Mouse (Mus musculus) right cerebral cortex, postnatal 14 days (tissue): ENCODE measurements around the gene Slc5a8.

Source experiments
- DNase-seq: peaks from one replicate; pipeline ENCODE4 v3.0.0; 2022

Gene Slc5a8

GRCm38 (mm10) chr10:88885632-88886090 lies at the start of gene Slc5a8:
Gene Slc5a8 (plus strand): TSS chr10:88885992.
- DNase-seq, result no peak

- DNase-seq, result no peak
Measured at GRCm38 (mm10) chr10:88848876-88849476, 36.8 kb upstream of the Slc5a8 start.

GRCm38 (mm10) chr10:88849976-88850375 lies 35.8 kb upstream of the Slc5a8 start:
- no peak for DNase-seq

- DNase-seq, result no peak
Measured at GRCm38 (mm10) chr10:88853326-88853725, 32.5 kb upstream of the Slc5a8 start.

- no peak for DNase-seq
Measured at GRCm38 (mm10) chr10:88860911-88861310, 24.9 kb upstream of the Slc5a8 start.

GRCm38 (mm10) chr10:88861416-88861815 lies 24.4 kb upstream of the Slc5a8 start:
- DNase-seq, result no peak

GRCm38 (mm10) chr10:88862293-88862692 lies 23.5 kb upstream of the Slc5a8 start:
- no peak for DNase-seq

GRCm38 (mm10) chr10:88866017-88866416 lies 19.8 kb upstream of the Slc5a8 start:
- no peak for DNase-seq

- DNase-seq, result no peak
Measured at GRCm38 (mm10) chr10:88874870-88875269, 10.9 kb upstream of the Slc5a8 start.

GRCm38 (mm10) chr10:88877421-88877820 lies 8.4 kb upstream of the Slc5a8 start:
- no peak for DNase-seq

GRCm38 (mm10) chr10:88883721-88884120 lies 2.1 kb upstream of the Slc5a8 start:
- DNase-seq, result no peak

- no peak for DNase-seq
Measured at GRCm38 (mm10) chr10:88884836-88885235, 956 bp upstream of the Slc5a8 start.

- DNase-seq, result no peak
Measured at GRCm38 (mm10) chr10:88886114-88886513, 322 bp downstream of the Slc5a8 start.

GRCm38 (mm10) chr10:88888376-88888775 lies 2.6 kb downstream of the Slc5a8 start:
- DNase-seq, result no peak

GRCm38 (mm10) chr10:88891410-88891809 lies 5.6 kb downstream of the Slc5a8 start:
- DNase-seq, result no peak

GRCm38 (mm10) chr10:88892560-88893087 lies 6.8 kb downstream of the Slc5a8 start:
- no peak for DNase-seq

- no peak for DNase-seq
Measured at GRCm38 (mm10) chr10:88897032-88897431, 11.2 kb downstream of the Slc5a8 start.

- DNase-seq, result no peak
Measured at GRCm38 (mm10) chr10:88949649-88950296, 64.0 kb downstream of the Slc5a8 start.

GRCm38 (mm10) chr10:88950297-88950653 lies 64.5 kb downstream of the Slc5a8 start:
- no peak for DNase-seq

GRCm38 (mm10) chr10:88960791-88961190 lies 75.0 kb downstream of the Slc5a8 start:
- no peak for DNase-seq

GRCm38 (mm10) chr10:88968586-88968985 lies 82.8 kb downstream of the Slc5a8 start:
- DNase-seq, result no peak

GRCm38 (mm10) chr10:88970951-88971725 lies 85.3 kb downstream of the Slc5a8 start:
- no peak for DNase-seq

- no peak for DNase-seq
Measured at GRCm38 (mm10) chr10:88978932-88979331, 93.1 kb downstream of the Slc5a8 start.
